Mouse (Mus musculus) heart, postnatal 0 days (tissue): Measurements from ENCODE around the gene Cyb5d1. TPM values are rescaled to one million over a fixed set of nuclear protein-coding genes. Genes with fewer than 3 reads are reported as not detected.

Experiments
- ATAC-seq: fragments of 200-750 bp; cut with Nextera tagmentation; 2 replicates; pipeline ENCODE4 v1.8.0; 2017; ENCODE audit warnings: low read depth, moderate number of reproducible peaks, moderate library complexity; ENCODE audit not compliant: insufficient read depth
- DNase-seq: peaks from one replicate; pipeline ENCODE4 v3.0.0-alpha.2; 2016; ENCODE audit warnings: low spot score
- H3K27ac ChIP-seq: fragments of 300-500 bp; sonication (generic); 2 replicates; pipeline ENCODE4 v1.5.1; 2014; ENCODE audit warnings: low read depth, mild to moderate bottlenecking
- H3K27me3 ChIP-seq: fragments of 300-500 bp; sonication (generic); 2 replicates; pipeline ENCODE4 v1.6.1; 2014; ENCODE audit warnings: low read length, mixed read lengths; ENCODE audit not compliant: control insufficient read depth, insufficient read depth
- H3K36me3 ChIP-seq: fragments of 300-500 bp; sonication (generic); replicated peaks from 2 replicates; pipeline ENCODE4 v1.6.1; 2014; ENCODE audit warnings: low read length, mixed read lengths; ENCODE audit not compliant: control insufficient read depth, insufficient read depth
- H3K4me1 ChIP-seq: fragments of 300-500 bp; sonication (generic); 2 replicates; pipeline ENCODE4 v1.6.1; 2014; ENCODE audit warnings: antibody characterized with exemption; ENCODE audit not compliant: control insufficient read depth, insufficient read depth
- H3K4me2 ChIP-seq: fragments of 300-500 bp; sonication (generic); 2 replicates; pipeline ENCODE4 v1.6.1; 2014; ENCODE audit warnings: low read depth, mild to moderate bottlenecking, low read length, moderate library complexity
- H3K4me3 ChIP-seq: fragments of 300-500 bp; sonication (generic); 2 replicates; pipeline ENCODE4 v1.5.1; 2014; ENCODE audit warnings: low read depth, low read length
- H3K9ac ChIP-seq: fragments of 300-500 bp; sonication (generic); replicated peaks from 2 replicates; pipeline ENCODE4 v1.6.1; 2014; ENCODE audit warnings: low read depth, low read length, mixed read lengths
- H3K9me3 ChIP-seq: fragments of 300-500 bp; sonication (generic); replicated peaks from 2 replicates; pipeline ENCODE4 v1.6.1; 2016; ENCODE audit warnings: low read length; ENCODE audit not compliant: control insufficient read depth
- CTCF ChIP-seq: IDR thresholded peaks from 2 replicates; pipeline ENCODE4 v1.5.1; 2016; ENCODE audit warnings: antibody characterized with exemption, control low read depth, low read depth
- EP300 ChIP-seq: IDR thresholded peaks from 2 replicates; pipeline ENCODE4 v1.6.1; 2016; ENCODE audit warnings: antibody characterized with exemption, low read depth
- WGBS: fragments of 180-500 bp; shearing (Covaris S2); extraction: QIAGEN DNeasy Blood & Tissue Kit; methylation state at CpG from one replicate; pipeline ENCODE4 v1.1.7; 2014; 5-methylcytosine and 5-hydroxymethylcytosine counted together
- polyA plus RNA-seq: library from polyadenylated mRNA; unstranded; fragments of >200 nt; fragmentation: Nextera tagmentation; extraction: Ambion mirVana; gene quantifications from 2 replicates; pipeline ENCODE4 v1.2.1, GENCODE M21; 2015
- total RNA-seq: library from RNA; depleted of rRNA; stranded (reverse); fragments of >200 nt; gene quantifications from 2 replicates; pipeline ENCODE4 v1.2.3, GENCODE M21; 2014; ENCODE audit warnings: low replicate concordance

Gene Cyb5d1
- total and polyA plus RNA-seq, 2 experiments from 2014 or later, result 16.7 to 17.6 TPM

GRCm38 (mm10) chr11:69367616-69368355 lies 27.6 kb downstream of the Cyb5d1 start:
- no peak for DNase-seq

GRCm38 (mm10) chr11:69366855-69367615 lies 28.4 kb downstream of the Cyb5d1 start:
- peak overlapping the region; percentile 97 for H3K27ac ChIP-seq
- peaks cover 9% of the 10 kb centered on the region for H3K36me3 ChIP-seq
- TF ChIP-seq CTCF, result no peak
- no peak; the same call in 1 of the 2 replicates for TF ChIP-seq EP300
- H3K27me3 ChIP-seq, result no peaks in the 10 kb centered on the region
- peak overlapping the region; percentile 99 for H3K4me3 ChIP-seq
- ATAC-seq (no peak), DNase-seq (peak; percentile 36)
- H3K4me1 ChIP-seq, result peaks cover 43% of the 10 kb centered on the region
- H3K9me3 ChIP-seq, result no peaks in the 10 kb centered on the region
- WGBS, result under 1% methylated on average over 22 of the region's 22 CpGs
- H3K4me2 ChIP-seq, result peak overlapping the region; percentile 99
- H3K9ac ChIP-seq, result peak overlapping the region; percentile 99

More at GRCm38 (mm10) chr11:69367616-69368355, 27.6 kb downstream of the Cyb5d1 start:
- peak overlapping the region; percentile 99 for H3K9ac ChIP-seq
- peak overlapping the region; percentile 99 for H3K4me2 ChIP-seq
- H3K27me3 ChIP-seq, result no peaks in the 10 kb centered on the region
- WGBS, result 1% methylated on average over 22 of the region's 22 CpGs
- no peak for TF ChIP-seq EP300
- no peak for TF ChIP-seq CTCF
- H3K27ac ChIP-seq, result peak overlapping the region; percentile 97
- ATAC-seq, result peak; percentile 15; the same call in 1 of the 2 replicates
- H3K4me1 ChIP-seq, result peaks cover 43% of the 10 kb centered on the region
- H3K36me3 ChIP-seq, result peaks cover 8% of the 10 kb centered on the region; the same call in 1 of the 2 replicates
- H3K4me3 ChIP-seq, result peak overlapping the region; percentile 99
- no peaks in the 10 kb centered on the region for H3K9me3 ChIP-seq

- peak overlapping the region; percentile 99 for H3K4me3 ChIP-seq
- H3K27ac ChIP-seq, result peak overlapping the region; percentile 97
- peaks cover 17% of the 10 kb centered on the region for H3K36me3 ChIP-seq
- peak overlapping the region; percentile 99 for H3K4me2 ChIP-seq
- WGBS, result under 1% methylated on average over 26 of the region's 26 CpGs
- peak overlapping the region; percentile 99 for H3K9ac ChIP-seq
- ATAC-seq (peak; percentile 75), DNase-seq (peak; percentile 96)
- no peaks in the 10 kb centered on the region for H3K27me3 ChIP-seq
- H3K9me3 ChIP-seq, result no peaks in the 10 kb centered on the region
- TF ChIP-seq EP300 (peak; percentile 37; the same call in 1 of the 2 replicates), CTCF (0 out of 2 replicates have a peak, but pooled peaks have one; percentile 14)
- H3K4me1 ChIP-seq, result peaks cover 41% of the 10 kb centered on the region
Observed at GRCm38 (mm10) chr11:69366157-69366854, 29.1 kb downstream of the Cyb5d1 start.

- Histone ChIP-seq H3K9ac (peak overlapping the region; percentile 54; the same call in 1 of the 2 replicates), H3K27ac (peak overlapping the region; percentile 97), H3K4me2 (peak overlapping the region; percentile 99), H3K27me3 (no peaks in the 10 kb centered on the region), H3K4me1 (peaks cover 41% of the 10 kb centered on the region), H3K36me3 (peaks cover 22% of the 10 kb centered on the region), H3K4me3 (0 out of 2 replicates have a peak overlapping the region, but pooled peaks have one; percentile 99), H3K9me3 (no peaks in the 10 kb centered on the region)
- DNase-seq, result no peak
- no peak for ATAC-seq
- 41% methylated on average over 6 of the region's 6 CpGs for WGBS
- TF ChIP-seq EP300, result no peak
- TF ChIP-seq CTCF, result no peak
Observed at GRCm38 (mm10) chr11:69365722-69366121, 29.7 kb downstream of the Cyb5d1 start.

- Histone ChIP-seq H3K36me3 (peaks cover 30% of the 10 kb centered on the region), H3K4me1 (peaks cover 41% of the 10 kb centered on the region), H3K27me3 (no peaks in the 10 kb centered on the region), H3K9me3 (no peaks in the 10 kb centered on the region), H3K4me2 (peak overlapping the region; percentile 24; the same call in 1 of the 2 replicates), H3K4me3 (no peak overlapping the region), H3K27ac (peak overlapping the region; percentile 97), H3K9ac (no peak overlapping the region)
- 2% methylated on average over 6 of the region's 6 CpGs for WGBS
- ATAC-seq, result peak; percentile 81
- DNase-seq, result peak; percentile 91
- TF ChIP-seq EP300 (no peak), CTCF (no peak)
Observed at GRCm38 (mm10) chr11:69364910-69365309, 30.5 kb downstream of the Cyb5d1 start.
